Mouse (Mus musculus): ENCODE data around the gene Rab5if.

DNA sequence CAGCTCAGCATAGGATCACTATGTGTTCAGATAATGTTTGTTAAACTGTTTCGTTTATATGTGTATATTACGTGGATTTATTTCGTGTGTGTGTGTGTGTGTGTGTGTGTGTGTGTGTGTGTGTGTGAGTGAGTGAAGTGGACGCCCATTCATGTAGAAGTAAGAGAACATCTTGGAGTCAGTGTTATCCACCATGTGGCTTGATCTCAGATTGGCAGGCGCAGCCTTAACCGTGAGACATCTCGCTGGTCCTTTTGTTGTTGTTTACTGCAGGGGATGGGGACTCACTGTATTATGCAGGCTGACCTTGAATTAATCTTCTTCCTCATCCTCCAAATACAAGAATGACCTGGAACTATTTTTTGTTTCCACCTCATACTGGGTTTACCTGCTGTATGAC lies 6.6 kb downstream of the Rab5if start:
- TF ChIP-seq CEBPB (IDR thresholded peaks at IDR 0.05; ENCODE audit: insufficient read depth, poor library complexity, severe bottlenecking): no peak
- TF ChIP-seq MAX (IDR thresholded peaks at IDR 0.05; ENCODE audit: low read depth): no peak
- TF ChIP-seq POLR2A (IDR thresholded peaks at IDR 0.05; ENCODE audit: insufficient read length, low read depth): no peak
- TF ChIP-seq POLR2AphosphoS2 (IDR thresholded peaks at IDR 0.05; ENCODE audit: insufficient read length, low read depth): no peak

Data from myocyte (in vitro differentiated cells).